Mouse (Mus musculus): Measurements from ENCODE around the gene Ypel3. TPM values are rescaled to one million over a fixed set of nuclear protein-coding genes. Genes with fewer than 3 reads are reported as not detected.

Gene Ypel3
- total RNA-seq, 1 experiment from 2014 or later = 139 TPM

- ATAC-seq (replicated peaks; ENCODE audit: insufficient number of reproducible peaks, low FRiP score, low TSS enrichment, poor library complexity, severe bottlenecking) = no peak
Measured at GRCm38 (mm10) chr7:126802134-126802889, 25.6 kb downstream of the Ypel3 start.

- ATAC-seq (replicated peaks; ENCODE audit: insufficient number of reproducible peaks, low FRiP score, low TSS enrichment, poor library complexity, severe bottlenecking) = no peak
Measured at GRCm38 (mm10) chr7:126803181-126803580, 26.4 kb downstream of the Ypel3 start.

- ATAC-seq (replicated peaks; ENCODE audit: insufficient number of reproducible peaks, low FRiP score, low TSS enrichment, poor library complexity, severe bottlenecking) = no peak
Measured at GRCm38 (mm10) chr7:126803751-126804150, 27.0 kb downstream of the Ypel3 start.

- ATAC-seq (replicated peaks; ENCODE audit: insufficient number of reproducible peaks, low FRiP score, low TSS enrichment, poor library complexity, severe bottlenecking) = no peak
Measured at GRCm38 (mm10) chr7:126806956-126807355, 30.2 kb downstream of the Ypel3 start.

GRCm38 (mm10) chr7:126807405-126807804 is 30.6 kb downstream of the Ypel3 start:
- ATAC-seq (replicated peaks; ENCODE audit: insufficient number of reproducible peaks, low FRiP score, low TSS enrichment, poor library complexity, severe bottlenecking) = no peak

- peak; percentile 69 for ATAC-seq (replicated peaks; ENCODE audit: insufficient number of reproducible peaks, low FRiP score, low TSS enrichment, poor library complexity, severe bottlenecking)
Measured at GRCm38 (mm10) chr7:126808703-126809455, 32.1 kb downstream of the Ypel3 start.

- no peak for ATAC-seq (replicated peaks; ENCODE audit: insufficient number of reproducible peaks, low FRiP score, low TSS enrichment, poor library complexity, severe bottlenecking)
Measured at GRCm38 (mm10) chr7:126809723-126810369, 33.1 kb downstream of the Ypel3 start.

GRCm38 (mm10) chr7:126815726-126816222 is 39.0 kb downstream of the Ypel3 start:
- ATAC-seq (replicated peaks; ENCODE audit: insufficient number of reproducible peaks, low FRiP score, low TSS enrichment, poor library complexity, severe bottlenecking) = no peak

- no peak for ATAC-seq (replicated peaks; ENCODE audit: insufficient number of reproducible peaks, low FRiP score, low TSS enrichment, poor library complexity, severe bottlenecking)
Measured at GRCm38 (mm10) chr7:126816494-126816893, 39.7 kb downstream of the Ypel3 start.

- ATAC-seq (replicated peaks; ENCODE audit: insufficient number of reproducible peaks, low FRiP score, low TSS enrichment, poor library complexity, severe bottlenecking) = no peak
Measured at GRCm38 (mm10) chr7:126817595-126817994, 40.8 kb downstream of the Ypel3 start.

GRCm38 (mm10) chr7:126818818-126819217 is 42.1 kb downstream of the Ypel3 start:
- no peak for ATAC-seq (replicated peaks; ENCODE audit: insufficient number of reproducible peaks, low FRiP score, low TSS enrichment, poor library complexity, severe bottlenecking)

GRCm38 (mm10) chr7:126821835-126822511 is 45.2 kb downstream of the Ypel3 start:
- peak; percentile 89 for ATAC-seq (replicated peaks; ENCODE audit: insufficient number of reproducible peaks, low FRiP score, low TSS enrichment, poor library complexity, severe bottlenecking)

- no peak for ATAC-seq (replicated peaks; ENCODE audit: insufficient number of reproducible peaks, low FRiP score, low TSS enrichment, poor library complexity, severe bottlenecking)
Measured at GRCm38 (mm10) chr7:126822741-126823140, 46.0 kb downstream of the Ypel3 start.

GRCm38 (mm10) chr7:126823202-126823711 is 46.5 kb downstream of the Ypel3 start:
- ATAC-seq (replicated peaks; ENCODE audit: insufficient number of reproducible peaks, low FRiP score, low TSS enrichment, poor library complexity, severe bottlenecking) = no peak

GRCm38 (mm10) chr7:126823940-126824339 is 47.2 kb downstream of the Ypel3 start:
- ATAC-seq (replicated peaks; ENCODE audit: insufficient number of reproducible peaks, low FRiP score, low TSS enrichment, poor library complexity, severe bottlenecking) = no peak

GRCm38 (mm10) chr7:126825403-126825802 is 48.6 kb downstream of the Ypel3 start:
- no peak for ATAC-seq (replicated peaks; ENCODE audit: insufficient number of reproducible peaks, low FRiP score, low TSS enrichment, poor library complexity, severe bottlenecking)

GRCm38 (mm10) chr7:126825952-126826351 is 49.2 kb downstream of the Ypel3 start:
- ATAC-seq (replicated peaks; ENCODE audit: insufficient number of reproducible peaks, low FRiP score, low TSS enrichment, poor library complexity, severe bottlenecking) = no peak

All from monocyte, adult 5-6 weeks (primary cell).